Mouse (Mus musculus) liver, embryonic 16.5 days (tissue): ENCODE results near the gene Fbxw4. TPM values are rescaled to one million over a fixed set of nuclear protein-coding genes. Genes with fewer than 3 reads are reported as not detected.

Experiments used
- ATAC-seq: fragments of 200-750 bp; cut with Nextera tagmentation; 2 replicates; pipeline ENCODE4 v1.8.0; 2017; ENCODE audit warnings: low read depth, mild to moderate bottlenecking, moderate number of reproducible peaks, moderate library complexity
- H3K27ac ChIP-seq: fragments of 300-500 bp; sonication (generic); 2 replicates; pipeline ENCODE4 v1.5.1; 2014; ENCODE audit warnings: mild to moderate bottlenecking, low read length
- H3K27me3 ChIP-seq: fragments of 300-500 bp; sonication (generic); 2 replicates; pipeline ENCODE4 v1.6.1; 2014; ENCODE audit warnings: low read depth, low read length, mixed read lengths; ENCODE audit not compliant: control insufficient read depth, insufficient read depth
- H3K36me3 ChIP-seq: fragments of 300-500 bp; sonication (generic); 2 replicates; pipeline ENCODE4 v1.6.1; 2014; ENCODE audit warnings: mild to moderate bottlenecking; ENCODE audit not compliant: control insufficient read depth, insufficient read depth
- H3K4me1 ChIP-seq: fragments of 300-500 bp; sonication (generic); 2 replicates; pipeline ENCODE4 v1.6.1; 2014; ENCODE audit warnings: low read depth, low read length, mixed read lengths; ENCODE audit not compliant: control insufficient read depth
- H3K4me2 ChIP-seq: fragments of 300-500 bp; sonication (generic); 2 replicates; pipeline ENCODE4 v1.6.1; 2014; ENCODE audit warnings: low read depth, low read length, mixed read lengths
- H3K4me3 ChIP-seq: fragments of 300-500 bp; sonication (generic); 2 replicates; pipeline ENCODE4 v1.5.1; 2014; ENCODE audit warnings: low read depth, mild to moderate bottlenecking, low read length
- H3K9ac ChIP-seq: fragments of 300-500 bp; sonication (generic); 2 replicates; pipeline ENCODE4 v1.6.1; 2014; ENCODE audit warnings: low read depth, low read length
- H3K9me3 ChIP-seq: fragments of 300-500 bp; sonication (generic); replicated peaks from 2 replicates; pipeline ENCODE4 v1.6.1; 2016; ENCODE audit warnings: low read length; ENCODE audit not compliant: control insufficient read depth
- WGBS: fragments of 180-500 bp; shearing (Covaris S2); extraction: QIAGEN DNeasy Blood & Tissue Kit; methylation state at CpG from one replicate; pipeline ENCODE4 v1.1.7; 2014; ENCODE audit not compliant: insufficient replicate concordance; 5-methylcytosine and 5-hydroxymethylcytosine counted together
- polyA plus RNA-seq: library from polyadenylated mRNA; unstranded; fragments of >200 nt; fragmentation: Nextera tagmentation; extraction: Ambion mirVana; gene quantifications from 2 replicates; pipeline ENCODE4 v1.2.1, GENCODE M21; 2015

The Fbxw4 gene
- polyA plus RNA-seq: 1.8 and 2.5 TPM in 2 replicates

- 0% methylated on average over 87 of the region's 94 CpGs for WGBS
- peak within 1 kb of the TSS; percentile 95 for H3K27ac ChIP-seq
- H3K36me3 ChIP-seq: no peaks in the 10 kb centered on the region
- H3K4me2 ChIP-seq: peak within 1 kb of the TSS; percentile 60
- peak within 1 kb of the TSS; percentile 95 for H3K4me3 ChIP-seq
- H3K9me3 ChIP-seq: no peaks in the 10 kb centered on the region
- H3K27me3 ChIP-seq: no peaks in the 10 kb centered on the region
- H3K9ac ChIP-seq: peak within 1 kb of the TSS; percentile 99
- peak; percentile 79 for ATAC-seq
- peaks cover 33% of the 10 kb centered on the region for H3K4me1 ChIP-seq
These were observed at the start of gene Fbxw4 for GRCm38 (mm10) chr19:45659738-45660502. Gene Fbxw4 (minus strand): TSS chr19:45660312.

DNA sequence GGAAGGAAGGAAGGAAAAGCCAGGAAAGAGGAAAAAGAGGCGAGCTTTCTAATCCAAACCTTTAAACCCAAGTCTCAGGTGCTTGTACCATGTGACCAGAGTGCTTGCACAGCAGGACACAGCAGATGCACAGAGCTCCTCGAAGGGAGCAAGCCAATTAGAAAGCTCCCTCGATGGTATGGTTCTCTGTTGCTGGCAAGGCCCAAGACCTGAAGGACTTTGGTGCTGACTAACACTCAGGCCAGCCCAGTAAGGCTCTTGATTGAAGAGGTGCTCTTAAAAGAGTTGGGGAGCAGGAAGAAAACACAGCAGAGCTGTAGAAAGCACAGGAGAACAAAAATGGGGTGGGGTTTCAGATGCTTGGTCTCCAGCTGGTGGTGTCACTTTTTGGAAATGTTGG lies 48.6 kb upstream of the Fbxw4 start:
- no peak overlapping the region for H3K9ac ChIP-seq
- H3K4me1 ChIP-seq: no peaks in the 10 kb centered on the region
- H3K4me3 ChIP-seq: no peak overlapping the region
- H3K27me3 ChIP-seq: no peaks in the 10 kb centered on the region; the same call in 1 of the 2 replicates
- no peaks in the 10 kb centered on the region for H3K36me3 ChIP-seq
- 57% methylated on average over 3 of the region's 3 CpGs for WGBS
- H3K9me3 ChIP-seq: no peaks in the 10 kb centered on the region
- ATAC-seq: no peak
- H3K27ac ChIP-seq: no peak overlapping the region
- H3K4me2 ChIP-seq: no peak overlapping the region

DNA sequence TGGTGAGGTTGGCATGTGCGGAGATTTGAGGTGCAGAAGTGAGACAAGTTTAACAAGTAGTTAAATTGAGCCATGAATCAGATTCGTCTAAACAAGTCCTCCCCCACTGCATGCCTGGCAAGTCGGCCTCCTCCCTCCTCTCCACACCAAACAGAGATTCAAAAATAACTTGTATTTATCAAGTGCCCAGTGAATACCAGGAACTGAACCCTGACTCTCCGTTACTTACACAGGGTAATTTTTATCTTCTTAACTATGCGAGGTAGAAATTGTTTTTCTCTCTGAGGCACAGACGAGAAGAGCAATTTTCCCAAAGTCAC lies 36.1 kb upstream of the Fbxw4 start:
- H3K27ac ChIP-seq: no peak overlapping the region
- no peak overlapping the region for H3K4me3 ChIP-seq
- no peak overlapping the region for H3K9ac ChIP-seq
- H3K36me3 ChIP-seq: no peaks in the 10 kb centered on the region
- peaks cover 18% of the 10 kb centered on the region for H3K27me3 ChIP-seq
- no peaks in the 10 kb centered on the region for H3K9me3 ChIP-seq
- no peak for ATAC-seq
- no peak overlapping the region for H3K4me2 ChIP-seq
- no peaks in the 10 kb centered on the region for H3K4me1 ChIP-seq
- WGBS: 44% methylated on average over 6 of the region's 6 CpGs

GRCm38 (mm10) chr19:45695496-45696280 lies 35.6 kb upstream of the Fbxw4 start:
- Histone ChIP-seq H3K9ac (no peak overlapping the region), H3K4me1 (no peaks in the 10 kb centered on the region), H3K27me3 (peaks cover 18% of the 10 kb centered on the region), H3K36me3 (no peaks in the 10 kb centered on the region), H3K4me3 (no peak overlapping the region), H3K4me2 (no peak overlapping the region), H3K9me3 (no peaks in the 10 kb centered on the region), H3K27ac (no peak overlapping the region)
- WGBS: 34% methylated on average over 25 of the region's 25 CpGs
- ATAC-seq: no peak

DNA sequence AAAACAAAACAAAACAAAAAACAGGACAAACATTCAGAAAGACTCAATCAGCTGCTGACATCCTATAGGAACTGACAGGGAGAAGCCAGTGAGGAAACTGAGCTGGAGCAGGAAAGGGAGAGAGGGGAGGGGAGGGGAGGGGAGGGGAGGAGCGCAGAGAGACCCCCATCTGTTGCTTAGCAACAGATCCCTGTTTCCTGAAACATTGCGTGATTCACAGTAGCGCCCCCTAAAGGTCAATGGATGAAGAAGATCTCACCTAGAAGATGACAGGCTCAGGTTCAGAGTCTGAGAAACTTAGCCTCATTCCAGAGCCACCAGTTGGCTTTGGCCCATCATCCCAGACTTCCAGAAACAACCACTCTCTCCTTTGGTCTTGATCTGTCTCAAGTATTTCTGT lies 33.9 kb upstream of the Fbxw4 start:
- Histone ChIP-seq H3K4me2 (no peak overlapping the region), H3K4me1 (no peaks in the 10 kb centered on the region), H3K9ac (no peak overlapping the region), H3K27me3 (peaks cover 18% of the 10 kb centered on the region), H3K27ac (no peak overlapping the region), H3K9me3 (no peaks in the 10 kb centered on the region), H3K36me3 (no peaks in the 10 kb centered on the region), H3K4me3 (no peak overlapping the region)
- ATAC-seq: no peak
- WGBS: 38% methylated on average over 3 of the region's 3 CpGs

- no peaks in the 10 kb centered on the region for H3K9me3 ChIP-seq
- 71% methylated on average over 8 of the region's 8 CpGs for WGBS
- H3K4me2 ChIP-seq: no peak overlapping the region
- H3K4me3 ChIP-seq: no peak overlapping the region
- H3K4me1 ChIP-seq: no peaks in the 10 kb centered on the region
- ATAC-seq: no peak
- H3K9ac ChIP-seq: no peak overlapping the region
- peaks cover 18% of the 10 kb centered on the region for H3K27me3 ChIP-seq
- H3K36me3 ChIP-seq: no peaks in the 10 kb centered on the region
- H3K27ac ChIP-seq: no peak overlapping the region
These were observed 32.1 kb upstream of the Fbxw4 start for GRCm38 (mm10) chr19:45692211-45692610.

- H3K4me2 ChIP-seq: no peak overlapping the region
- H3K9ac ChIP-seq: no peak overlapping the region
- no peaks in the 10 kb centered on the region for H3K4me1 ChIP-seq
- no peak for ATAC-seq
- no peak overlapping the region for H3K27ac ChIP-seq
- no peak overlapping the region for H3K4me3 ChIP-seq
- WGBS: 75% methylated on average over 8 of the region's 8 CpGs
- no peaks in the 10 kb centered on the region for H3K9me3 ChIP-seq
- H3K36me3 ChIP-seq: no peaks in the 10 kb centered on the region
- peaks cover 13% of the 10 kb centered on the region for H3K27me3 ChIP-seq
These were observed 31.0 kb upstream of the Fbxw4 start for GRCm38 (mm10) chr19:45691001-45691535.

DNA sequence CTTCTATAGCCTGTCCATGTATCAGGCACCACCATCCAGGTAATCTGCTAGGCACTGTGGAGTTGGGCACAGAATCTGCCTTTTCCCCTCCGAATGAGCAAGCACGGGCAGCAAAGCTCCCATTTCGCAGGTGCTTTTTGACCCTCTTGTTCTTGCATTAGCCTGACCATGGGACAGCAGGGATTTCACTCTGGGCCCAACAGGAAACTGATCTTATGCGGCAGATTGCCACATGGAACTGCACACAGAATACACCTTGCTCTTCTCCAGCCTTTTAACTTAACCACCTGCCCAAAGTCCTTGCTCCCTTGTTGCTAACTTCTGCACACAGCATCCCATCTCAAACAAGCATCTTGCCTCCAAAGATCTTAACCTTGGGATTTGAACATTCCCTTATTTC lies 26.9 kb upstream of the Fbxw4 start:
- no peak overlapping the region for H3K4me3 ChIP-seq
- H3K9me3 ChIP-seq: no peaks in the 10 kb centered on the region
- H3K36me3 ChIP-seq: no peaks in the 10 kb centered on the region
- H3K27ac ChIP-seq: no peak overlapping the region
- WGBS: 62% methylated on average over 4 of the region's 4 CpGs
- H3K4me2 ChIP-seq: no peak overlapping the region
- ATAC-seq: no peak
- H3K9ac ChIP-seq: no peak overlapping the region
- H3K27me3 ChIP-seq: no peaks in the 10 kb centered on the region
- no peaks in the 10 kb centered on the region for H3K4me1 ChIP-seq

DNA sequence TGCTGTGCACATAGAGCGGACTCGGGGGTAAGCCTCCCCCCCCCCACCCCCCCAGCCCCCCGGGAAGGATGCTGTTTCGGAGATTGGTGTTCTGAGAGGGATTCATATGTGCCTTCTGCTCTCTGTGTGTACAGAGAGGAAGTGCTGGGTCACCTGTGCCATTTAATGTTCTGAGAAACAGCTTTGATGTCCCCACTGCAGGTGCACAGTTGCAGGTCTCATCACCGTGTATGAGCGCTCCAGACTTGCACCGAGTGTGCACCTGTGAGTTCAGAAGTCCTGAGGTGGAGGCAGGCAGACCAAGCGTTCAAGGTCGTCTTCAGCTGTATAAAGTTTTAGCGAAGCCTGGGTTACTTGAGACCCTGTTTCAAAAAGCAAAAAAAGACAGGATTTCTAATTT lies 23.6 kb upstream of the Fbxw4 start:
- H3K9me3 ChIP-seq: no peaks in the 10 kb centered on the region
- H3K27me3 ChIP-seq: no peaks in the 10 kb centered on the region
- H3K4me3 ChIP-seq: no peak overlapping the region
- ATAC-seq: no peak
- no peak overlapping the region for H3K4me2 ChIP-seq
- H3K4me1 ChIP-seq: no peaks in the 10 kb centered on the region
- no peak overlapping the region for H3K27ac ChIP-seq
- H3K9ac ChIP-seq: no peak overlapping the region
- H3K36me3 ChIP-seq: no peaks in the 10 kb centered on the region
- 65% methylated on average over 10 of the region's 10 CpGs for WGBS
